In genomic region chr16:91222643-91223271, GRCm38 (mm10) we compare ENCODE assay signal across 9 mouse cellular contexts. TPM values are rescaled to one million over a fixed set of nuclear protein-coding genes. Genes with fewer than 3 reads are reported as not detected.
A peak's percentile ranks its signal among the peaks of the same experiment; 100 is the strongest.
DNase-seq lines count a peak whose midpoint lies in the region; ATAC-seq lines count a peak whose summit lies in the region.
"Had no signal": no experiment of that assay in that cellular context is flagged by ENCODE, and none has a peak within 500 bp of the region (broad histone marks: within the 10 kb centered on the region; RNA-seq: fewer than 3 reads in every experiment).

No protein-coding gene starts in this region.

- no peak overlapping the region for H3K9ac ChIP-seq in hindbrain, embryonic 14.5 days
- H3K9ac ChIP-seq in neural tube, embryonic 11.5 days (ENCODE audit: low read length): no peak overlapping the region

- H3K4me3 ChIP-seq in embryonic facial prominence, embryonic 10.5 days: peak overlapping the region; percentile 44
- 0 out of 2 replicates have a peak overlapping the region, but pooled peaks have one; percentile 17 for H3K4me3 ChIP-seq in hindbrain, embryonic 14.5 days (replicated peaks; ENCODE audit: low read length)
- H3K4me3 ChIP-seq in neural tube, embryonic 11.5 days (ENCODE audit: low read depth, low read length): no peak overlapping the region

- H3K4me1 ChIP-seq in embryonic facial prominence, embryonic 10.5 days: peaks cover 53% of the 10 kb centered on the region
- H3K4me1 ChIP-seq in hindbrain, embryonic 14.5 days (replicated peaks; ENCODE audit: control insufficient read depth, insufficient read depth, low read length): peaks cover 7% of the 10 kb centered on the region; the same call in 1 of the 2 replicates
- H3K4me1 ChIP-seq in neural tube, embryonic 11.5 days (ENCODE audit: control insufficient read depth, insufficient read depth, low read length): peaks cover 10% of the 10 kb centered on the region; the same call in 1 of the 2 replicates

- under 1% methylated on average over 27 of the region's 27 CpGs for WGBS in embryonic facial prominence, embryonic 10.5 days
- WGBS in hindbrain, embryonic 14.5 days: under 1% methylated on average over 27 of the region's 27 CpGs
- under 1% methylated on average over 27 of the region's 27 CpGs for WGBS in neural tube, embryonic 11.5 days

- H3K36me3 ChIP-seq in embryonic facial prominence, embryonic 10.5 days (replicated peaks): no peaks in the 10 kb centered on the region
- H3K36me3 ChIP-seq in hindbrain, embryonic 14.5 days (replicated peaks; ENCODE audit: control insufficient read depth, insufficient read depth): no peaks in the 10 kb centered on the region
- no peaks in the 10 kb centered on the region for H3K36me3 ChIP-seq in neural tube, embryonic 11.5 days (ENCODE audit: control insufficient read depth, insufficient read depth, low read length)

- H3K9me3 ChIP-seq in embryonic facial prominence, embryonic 10.5 days: peaks cover 4% of the 10 kb centered on the region
- peaks cover 3% of the 10 kb centered on the region; the same call in 1 of the 2 replicates for H3K9me3 ChIP-seq in hindbrain, embryonic 14.5 days (ENCODE audit: control insufficient read depth, low read length)
- H3K9me3 ChIP-seq in neural tube, embryonic 11.5 days (ENCODE audit: control insufficient read depth, low read length): peaks cover 4% of the 10 kb centered on the region; the same call in 1 of the 2 replicates

- DNase-seq in layer of hippocampus, adult 8-10 months (ENCODE audit: low spot score in 2 of 2): peak; percentile 30 to 36
- DNase-seq in layer of hippocampus, postnatal 36 days: no peak
- DNase-seq in embryonic facial prominence, embryonic 10.5 days (ENCODE audit: low spot score): peak; percentile 64
- DNase-seq in hindbrain, embryonic 14.5 days (ENCODE audit: low spot score): no peak
- peak; percentile 57 for DNase-seq in neural tube, embryonic 11.5 days (ENCODE audit: low spot score)
- DNase-seq in kidney, postnatal 25 days: no peak
- no peak for DNase-seq in thymus, postnatal 25 days

- peak overlapping the region; percentile 12; the same call in 1 of the 2 replicates for H3K4me2 ChIP-seq in hindbrain, embryonic 14.5 days (replicated peaks)
- peak overlapping the region; percentile 20 for H3K4me2 ChIP-seq in neural tube, embryonic 11.5 days (ENCODE audit: low read depth)

- peak overlapping the region; percentile 58 for H3K27ac ChIP-seq in embryonic facial prominence, embryonic 10.5 days (replicated peaks)
- H3K27ac ChIP-seq in hindbrain, embryonic 14.5 days: no peak overlapping the region
- no peak overlapping the region for H3K27ac ChIP-seq in neural tube, embryonic 11.5 days (ENCODE audit: low read depth, low read length)

- ATAC-seq in hindbrain, embryonic 14.5 days (ENCODE audit: low FRiP score): no peak
- no peak for ATAC-seq in neural tube, embryonic 11.5 days (ENCODE audit: insufficient read depth, low FRiP score, low TSS enrichment)
- ATAC-seq in erythroid progenitor cell, adult 5-6 weeks (replicated peaks; ENCODE audit: low FRiP score, poor library complexity, severe bottlenecking): no peak

- peaks cover 100% of the 10 kb centered on the region for H3K27me3 ChIP-seq in embryonic facial prominence, embryonic 10.5 days (replicated peaks; ENCODE audit: low read depth, poor library complexity, severe bottlenecking)
- H3K27me3 ChIP-seq in hindbrain, embryonic 14.5 days (ENCODE audit: control insufficient read depth, insufficient read depth, low read length): peaks cover 98% of the 10 kb centered on the region
- peaks cover 99% of the 10 kb centered on the region for H3K27me3 ChIP-seq in neural tube, embryonic 11.5 days (ENCODE audit: control insufficient read depth, insufficient read depth, low read length)

RNA-seq across cellular contexts. Expression of gene Olig2, which starts 2.5 kb away (rescaled TPM):
- 10 to 100 TPM; 21.9 to 27.2 (median 24.1) TPM for total RNA-seq in layer of hippocampus, adult 8-10 months (2022)
- total RNA-seq in layer of hippocampus, postnatal 36 days (2021): 10 to 100 TPM; 29.1 to 33.7 TPM
- 2.3 and 3.4 TPM in 2 replicates for polyA plus RNA-seq in embryonic facial prominence, embryonic 10.5 days (2016; fragmentation: Nextera tagmentation; extraction: Ambion mirVana)
- 10.9 and 14.1 TPM in 2 replicates for polyA plus RNA-seq in hindbrain, embryonic 14.5 days (2014; fragmentation: Nextera tagmentation; extraction: Ambion mirVana)
- polyA plus RNA-seq in neural tube, embryonic 11.5 days (2014; fragmentation: Nextera tagmentation; extraction: Ambion mirVana): 1.2 and 2.0 TPM in 2 replicates
- not detected in 2 replicates for total RNA-seq in erythroid progenitor cell, adult 5-6 weeks (2015; ENCODE audit: low replicate concordance)
- total RNA-seq in erythroid progenitor cell, adult 5-6 weeks (2017; ENCODE audit: low replicate concordance): not detected in 2 replicates
- polyA plus RNA-seq: large intestine, adult 2 months had no signal

RNA-seq across cellular contexts. Expression of gene Olig1, which starts 46.8 kb away (rescaled TPM):
- 100 to 1,000 TPM in 1 of 4 experiments, 10 to 100 TPM in 3; 86.9 to 110 (median 89.6) TPM for total RNA-seq in layer of hippocampus, adult 8-10 months (2022)
- 100 to 1,000 TPM; 128 to 134 TPM for total RNA-seq in layer of hippocampus, postnatal 36 days (2021)
- 1.9 and 3.3 TPM in 2 replicates for polyA plus RNA-seq in embryonic facial prominence, embryonic 10.5 days (2016; fragmentation: Nextera tagmentation; extraction: Ambion mirVana)
- 93.4 and 118 TPM in 2 replicates for polyA plus RNA-seq in hindbrain, embryonic 14.5 days (2014; fragmentation: Nextera tagmentation; extraction: Ambion mirVana)
- polyA plus RNA-seq in neural tube, embryonic 11.5 days (2014; fragmentation: Nextera tagmentation; extraction: Ambion mirVana): 0.31 and 0.45 TPM in 2 replicates
- not detected in 2 replicates for total RNA-seq in erythroid progenitor cell, adult 5-6 weeks (2015; ENCODE audit: low replicate concordance)
- not detected in 2 replicates for total RNA-seq in erythroid progenitor cell, adult 5-6 weeks (2017; ENCODE audit: low replicate concordance)

Comparison
In these comparisons a context has a peak if more than half of its experiments do, and no peak if none do; other contexts are left out.
1. DNase-seq: peak in layer of hippocampus, adult 8-10 months (2 of 2), embryonic facial prominence, embryonic 10.5 days (single experiment) and neural tube, embryonic 11.5 days (single experiment); none in layer of hippocampus, postnatal 36 days (0 of 2), hindbrain, embryonic 14.5 days (single experiment), kidney, postnatal 25 days (0 of 2) and thymus, postnatal 25 days (single experiment).
2. RNA of gene Olig2, which starts 2.5 kb away (total RNA-seq): 29.1 to 33.7 TPM in layer of hippocampus, postnatal 36 days and 21.9 to 27.2 TPM in layer of hippocampus, adult 8-10 months; not detected in erythroid progenitor cell, adult 5-6 weeks; every median in the first group is over 10 times any median in the second.
3. RNA of gene Olig1, which starts 46.8 kb away (total RNA-seq): 128 to 134 TPM in layer of hippocampus, postnatal 36 days and 86.9 to 110 TPM in layer of hippocampus, adult 8-10 months; not detected in erythroid progenitor cell, adult 5-6 weeks; every median in the first group is over 10 times any median in the second.